Mouse (Mus musculus): ENCODE results near the gene Ahsg.

GRCm38 (mm10) chr16:22848331-22848730 is 42.7 kb upstream of the Ahsg start:
- TF ChIP-seq NRF1 (IDR thresholded peaks at IDR 0.05; ENCODE audit: low read depth, low read length) (no peak), JUND (conservative IDR thresholded peaks at IDR 0.05; ENCODE audit: low read depth, low read length) (no peak), CTCF (conservative IDR thresholded peaks at IDR 0.05 in 1 of 2, IDR thresholded peaks at IDR 0.05 in 1 of 2; ENCODE audit: low read depth in 2 of 2, low read length in 2 of 2) (no peak), EP300 (IDR thresholded peaks at IDR 0.05; ENCODE audit: low read length) (no peak)

Measured in CH12.LX (cell line).